Mouse (Mus musculus): ENCODE results near the gene Ccdc103. TPM values are rescaled to one million over a fixed set of nuclear protein-coding genes. Genes with fewer than 3 reads are reported as not detected.

Ccdc103 gene
- polyA plus RNA-seq (2015; fragmentation: Illumina TruSeq; extraction: RNeasy Lipid Tissue Mini Kit (QIAGEN cat#74804); ENCODE audit: insufficient read depth, low read depth, low replicate concordance), result not detected

GRCm38 (mm10) chr11:102880585-102881313 lies at the start of gene Ccdc103, which contains the start of gene Eftud2:
TSS of gene Ccdc103 (plus strand) at chr11:102881204.
TSS of gene Eftud2 (minus strand) at chr11:102880985.

GRCm38 (mm10) chr11:102835549-102835948 lies 45.5 kb upstream of the Ccdc103 start, which contains the start of gene Higd1b:
TSS of gene Higd1b (plus strand) at chr11:102835849.

GRCm38 (mm10) chr11:102884616-102885219 lies 3.7 kb downstream of the Ccdc103 start, which contains the start of gene Fam187a:
TSS of gene Fam187a (plus strand) at chr11:102885169.

GRCm38 (mm10) chr11:102900763-102901162 lies 19.8 kb downstream of the Ccdc103 start, which contains the start of gene Gfap:
TSS of gene Gfap (minus strand) at chr11:102900912.

GRCm38 (mm10) chr11:102924557-102925350 lies 43.8 kb downstream of the Ccdc103 start, which contains the start of gene Kif18b:
TSS of gene Kif18b (minus strand) at chr11:102925124.

Other genes with a start within 250 kb of the Ccdc103 start
- gene Meioc, start 217.5 kb upstream of the Ccdc103 start, polyA plus RNA-seq (2015; fragmentation: Illumina TruSeq; extraction: RNeasy Lipid Tissue Mini Kit (QIAGEN cat#74804); ENCODE audit: insufficient read depth, low read depth, low replicate concordance), result not detected
- 4.7 TPM for gene Ccdc43, start 183.4 kb upstream of the Ccdc103 start, polyA plus RNA-seq (2015; fragmentation: Illumina TruSeq; extraction: RNeasy Lipid Tissue Mini Kit (QIAGEN cat#74804); ENCODE audit: insufficient read depth, low read depth, low replicate concordance)
- 2.2 TPM for gene Adam11, start 119.8 kb upstream of the Ccdc103 start, polyA plus RNA-seq (2015; fragmentation: Illumina TruSeq; extraction: RNeasy Lipid Tissue Mini Kit (QIAGEN cat#74804); ENCODE audit: insufficient read depth, low read depth, low replicate concordance)
- 3.2 TPM for gene Gjc1, start 61.5 kb upstream of the Ccdc103 start, polyA plus RNA-seq (2015; fragmentation: Illumina TruSeq; extraction: RNeasy Lipid Tissue Mini Kit (QIAGEN cat#74804); ENCODE audit: insufficient read depth, low read depth, low replicate concordance)
- gene Higd1b, start 45.4 kb upstream of the Ccdc103 start, polyA plus RNA-seq (2015; fragmentation: Illumina TruSeq; extraction: RNeasy Lipid Tissue Mini Kit (QIAGEN cat#74804); ENCODE audit: insufficient read depth, low read depth, low replicate concordance), result 4.0 TPM
- gene Eftud2, start 219 bp upstream of the Ccdc103 start, polyA plus RNA-seq (2015; fragmentation: Illumina TruSeq; extraction: RNeasy Lipid Tissue Mini Kit (QIAGEN cat#74804); ENCODE audit: insufficient read depth, low read depth, low replicate concordance), result 18.6 TPM
- not detected for gene Fam187a, start 4.0 kb downstream of the Ccdc103 start, polyA plus RNA-seq (2015; fragmentation: Illumina TruSeq; extraction: RNeasy Lipid Tissue Mini Kit (QIAGEN cat#74804); ENCODE audit: insufficient read depth, low read depth, low replicate concordance)
- gene Gfap, start 19.7 kb downstream of the Ccdc103 start, polyA plus RNA-seq (2015; fragmentation: Illumina TruSeq; extraction: RNeasy Lipid Tissue Mini Kit (QIAGEN cat#74804); ENCODE audit: insufficient read depth, low read depth, low replicate concordance), result not detected
- not detected for gene Kif18b, start 43.9 kb downstream of the Ccdc103 start, polyA plus RNA-seq (2015; fragmentation: Illumina TruSeq; extraction: RNeasy Lipid Tissue Mini Kit (QIAGEN cat#74804); ENCODE audit: insufficient read depth, low read depth, low replicate concordance)
- gene C1ql1, start 65.5 kb downstream of the Ccdc103 start, polyA plus RNA-seq (2015; fragmentation: Illumina TruSeq; extraction: RNeasy Lipid Tissue Mini Kit (QIAGEN cat#74804); ENCODE audit: insufficient read depth, low read depth, low replicate concordance), result not detected
- gene Nmt1, start 147.0 kb downstream of the Ccdc103 start, polyA plus RNA-seq (2015; fragmentation: Illumina TruSeq; extraction: RNeasy Lipid Tissue Mini Kit (QIAGEN cat#74804); ENCODE audit: insufficient read depth, low read depth, low replicate concordance), result 7.1 TPM
- gene Dcakd, start 147.1 kb downstream of the Ccdc103 start, polyA plus RNA-seq (2015; fragmentation: Illumina TruSeq; extraction: RNeasy Lipid Tissue Mini Kit (QIAGEN cat#74804); ENCODE audit: insufficient read depth, low read depth, low replicate concordance), result 9.6 TPM
- 5.5 TPM for gene Plcd3, start 220.5 kb downstream of the Ccdc103 start, polyA plus RNA-seq (2015; fragmentation: Illumina TruSeq; extraction: RNeasy Lipid Tissue Mini Kit (QIAGEN cat#74804); ENCODE audit: insufficient read depth, low read depth, low replicate concordance)
- gene Acbd4, start 220.5 kb downstream of the Ccdc103 start, polyA plus RNA-seq (2015; fragmentation: Illumina TruSeq; extraction: RNeasy Lipid Tissue Mini Kit (QIAGEN cat#74804); ENCODE audit: insufficient read depth, low read depth, low replicate concordance), result 23.8 TPM
- 6.8 TPM for gene Hexim1, start 235.0 kb downstream of the Ccdc103 start, polyA plus RNA-seq (2015; fragmentation: Illumina TruSeq; extraction: RNeasy Lipid Tissue Mini Kit (QIAGEN cat#74804); ENCODE audit: insufficient read depth, low read depth, low replicate concordance)